Mouse (Mus musculus) lung, adult 2 months (tissue): Measurements from ENCODE around the gene Aspa.

Experiments used
- CTCF ChIP-seq: fragments of 200-500 bp; IDR thresholded peaks from 2 replicates; pipeline ENCODE4 v1.5.1; 2011; ENCODE audit warnings: mild to moderate bottlenecking, low read length, control low read depth; ENCODE audit not compliant: insufficient read depth
- POLR2A ChIP-seq: fragments of 200-500 bp; IDR thresholded peaks from 2 replicates; pipeline ENCODE4 v1.6.1; 2011; ENCODE audit warnings: low read depth, mild to moderate bottlenecking, control low read depth, low read length, borderline replicate concordance; ENCODE audit errors: extremely low read depth

DNA sequence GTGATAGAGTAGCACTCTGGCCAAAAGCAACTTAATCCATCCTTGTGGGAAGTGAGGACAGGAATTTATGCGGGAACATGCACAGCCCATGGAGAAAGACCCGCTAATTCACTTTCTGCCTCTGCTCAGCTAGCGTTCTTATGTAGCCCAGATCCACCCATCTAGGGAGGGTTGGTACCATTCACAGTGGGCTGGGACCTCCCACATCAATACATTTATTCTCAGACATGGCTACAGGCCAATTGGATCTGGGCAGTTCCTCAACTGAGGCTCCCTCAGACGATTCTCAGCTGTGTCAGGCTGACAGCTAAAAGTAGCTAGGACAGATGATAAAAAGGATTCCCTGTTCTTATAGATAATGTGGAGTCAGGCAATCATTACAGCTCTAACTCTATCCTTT, 2.0 kb downstream of the Aspa start:
- TF ChIP-seq CTCF (no peak), POLR2A (no peak)
